Mouse (Mus musculus): ENCODE measurements at regions not wholly inside any gene's neighbourhood (a gene's known extent, or its start where the extent isn't known, plus 50 kb on each side); places are given as distances from the start of the nearest gene placed in this dataset.
A peak's percentile ranks its signal among the peaks of the same experiment; 100 is the strongest.

GRCm38 (mm10) chr19:35863049-35863448 lies 194.3 kb downstream of the Htr7 start:
- DNase-seq (ENCODE audit: low spot score), result no peak
- Histone ChIP-seq H3K36me3 (replicated peaks; ENCODE audit: control insufficient read depth, insufficient read depth, low read length) (no peaks in the 10 kb centered on the region), H3K4me3 (ENCODE audit: low read depth, low read length) (no peak overlapping the region), H3K27ac (ENCODE audit: low read depth) (no peak overlapping the region), H3K4me2 (ENCODE audit: low read depth, low read length) (no peak overlapping the region), H3K27me3 (ENCODE audit: control insufficient read depth, insufficient read depth, low read length) (no peaks in the 10 kb centered on the region), H3K9me3 (replicated peaks; ENCODE audit: control insufficient read depth, low read length) (no peaks in the 10 kb centered on the region), H3K9ac (replicated peaks; ENCODE audit: low read depth, low read length) (no peak overlapping the region), H3K4me1 (ENCODE audit: control insufficient read depth, insufficient read depth) (no peaks in the 10 kb centered on the region)
- TF ChIP-seq CTCF (IDR thresholded peaks at IDR 0.05; ENCODE audit: low read depth) (no peak), EP300 (IDR thresholded peaks at IDR 0.05; ENCODE audit: low read depth) (no peak)
- no peak for ATAC-seq (ENCODE audit: insufficient read depth, low read depth)
- WGBS, result 82% methylated on average over 6 of the region's 6 CpGs

- WGBS, result 52% methylated on average over 4 of the region's 4 CpGs
- no peak overlapping the region for H3K9ac ChIP-seq (replicated peaks; ENCODE audit: low read depth, low read length)
- no peaks in the 10 kb centered on the region for H3K27me3 ChIP-seq (ENCODE audit: control insufficient read depth, insufficient read depth, low read length)
- no peaks in the 10 kb centered on the region for H3K9me3 ChIP-seq (replicated peaks; ENCODE audit: control insufficient read depth, low read length)
- no peaks in the 10 kb centered on the region for H3K36me3 ChIP-seq (replicated peaks; ENCODE audit: control insufficient read depth, insufficient read depth, low read length)
- H3K4me3 ChIP-seq (ENCODE audit: low read depth, low read length), result no peak overlapping the region
- no peaks in the 10 kb centered on the region for H3K4me1 ChIP-seq (ENCODE audit: control insufficient read depth, insufficient read depth)
- ATAC-seq (ENCODE audit: insufficient read depth, low read depth), result no peak
- TF ChIP-seq EP300 (IDR thresholded peaks at IDR 0.05; ENCODE audit: low read depth) (no peak), CTCF (IDR thresholded peaks at IDR 0.05; ENCODE audit: low read depth) (no peak)
- no peak overlapping the region for H3K4me2 ChIP-seq (ENCODE audit: low read depth, low read length)
- DNase-seq (ENCODE audit: low spot score), result no peak
- no peak overlapping the region for H3K27ac ChIP-seq (ENCODE audit: low read depth)
These were observed 195.9 kb downstream of the Htr7 start for GRCm38 (mm10) chr19:35861421-35861820.

GRCm38 (mm10) chr19:35832992-35833391 lies 224.3 kb downstream of the Htr7 start:
- no peaks in the 10 kb centered on the region for H3K4me1 ChIP-seq (ENCODE audit: control insufficient read depth, insufficient read depth)
- no peaks in the 10 kb centered on the region for H3K36me3 ChIP-seq (replicated peaks; ENCODE audit: control insufficient read depth, insufficient read depth, low read length)
- H3K27ac ChIP-seq (ENCODE audit: low read depth), result no peak overlapping the region
- H3K9me3 ChIP-seq (replicated peaks; ENCODE audit: control insufficient read depth, low read length), result no peaks in the 10 kb centered on the region
- no peak overlapping the region for H3K4me3 ChIP-seq (ENCODE audit: low read depth, low read length)
- H3K4me2 ChIP-seq (ENCODE audit: low read depth, low read length), result no peak overlapping the region
- H3K9ac ChIP-seq (replicated peaks; ENCODE audit: low read depth, low read length), result no peak overlapping the region
- TF ChIP-seq CTCF (IDR thresholded peaks at IDR 0.05; ENCODE audit: low read depth) (peak; percentile 36), EP300 (IDR thresholded peaks at IDR 0.05; ENCODE audit: low read depth) (no peak)
- WGBS, result 9% methylated on average over 4 of the region's 4 CpGs
- DNase-seq (ENCODE audit: low spot score) (peak; percentile 18), ATAC-seq (ENCODE audit: insufficient read depth, low read depth) (no peak)
- H3K27me3 ChIP-seq (ENCODE audit: control insufficient read depth, insufficient read depth, low read length), result no peaks in the 10 kb centered on the region

- H3K4me3 ChIP-seq (ENCODE audit: low read depth, low read length), result no peak overlapping the region
- H3K4me1 ChIP-seq (ENCODE audit: control insufficient read depth, insufficient read depth), result no peaks in the 10 kb centered on the region
- no peaks in the 10 kb centered on the region for H3K27me3 ChIP-seq (ENCODE audit: control insufficient read depth, insufficient read depth, low read length)
- no peak for DNase-seq (ENCODE audit: low spot score)
- H3K9me3 ChIP-seq (replicated peaks; ENCODE audit: control insufficient read depth, low read length), result no peaks in the 10 kb centered on the region
- H3K9ac ChIP-seq (replicated peaks; ENCODE audit: low read depth, low read length), result no peak overlapping the region
- 66% methylated on average over 2 of the region's 2 CpGs for WGBS
- no peak overlapping the region for H3K27ac ChIP-seq (ENCODE audit: low read depth)
- ATAC-seq (ENCODE audit: insufficient read depth, low read depth), result no peak
- H3K4me2 ChIP-seq (ENCODE audit: low read depth, low read length), result no peak overlapping the region
- no peaks in the 10 kb centered on the region for H3K36me3 ChIP-seq (replicated peaks; ENCODE audit: control insufficient read depth, insufficient read depth, low read length)
- no peak for TF ChIP-seq CTCF (IDR thresholded peaks at IDR 0.05; ENCODE audit: low read depth)
- TF ChIP-seq EP300 (IDR thresholded peaks at IDR 0.05; ENCODE audit: low read depth), result no peak
These were observed 231.2 kb downstream of the Htr7 start for GRCm38 (mm10) chr19:35826074-35826473.

- H3K36me3 ChIP-seq (replicated peaks; ENCODE audit: control insufficient read depth, insufficient read depth, low read length), result no peaks in the 10 kb centered on the region
- H3K9ac ChIP-seq (replicated peaks; ENCODE audit: low read depth, low read length), result no peak overlapping the region
- no peak overlapping the region for H3K4me2 ChIP-seq (ENCODE audit: low read depth, low read length)
- H3K4me3 ChIP-seq (ENCODE audit: low read depth, low read length), result no peak overlapping the region
- no peaks in the 10 kb centered on the region for H3K4me1 ChIP-seq (ENCODE audit: control insufficient read depth, insufficient read depth)
- H3K27me3 ChIP-seq (ENCODE audit: control insufficient read depth, insufficient read depth, low read length), result no peaks in the 10 kb centered on the region
- ATAC-seq (ENCODE audit: insufficient read depth, low read depth) (no peak), DNase-seq (ENCODE audit: low spot score) (no peak)
- WGBS, result 68% methylated on average over 1 of the region's 1 CpGs
- TF ChIP-seq CTCF (IDR thresholded peaks at IDR 0.05; ENCODE audit: low read depth), result no peak
- no peak for TF ChIP-seq EP300 (IDR thresholded peaks at IDR 0.05; ENCODE audit: low read depth)
- no peak overlapping the region for H3K27ac ChIP-seq (ENCODE audit: low read depth)
- no peaks in the 10 kb centered on the region for H3K9me3 ChIP-seq (replicated peaks; ENCODE audit: control insufficient read depth, low read length)
These were observed 237.7 kb downstream of the Htr7 start for GRCm38 (mm10) chr19:35819626-35820025.

- TF ChIP-seq EP300 (IDR thresholded peaks at IDR 0.05; ENCODE audit: low read depth) (no peak), CTCF (IDR thresholded peaks at IDR 0.05; ENCODE audit: low read depth) (no peak)
- no peak overlapping the region for H3K4me2 ChIP-seq (ENCODE audit: low read depth, low read length)
- WGBS, result 70% methylated on average over 3 of the region's 3 CpGs
- H3K9ac ChIP-seq (replicated peaks; ENCODE audit: low read depth, low read length), result no peak overlapping the region
- H3K4me3 ChIP-seq (ENCODE audit: low read depth, low read length), result no peak overlapping the region
- H3K9me3 ChIP-seq (replicated peaks; ENCODE audit: control insufficient read depth, low read length), result no peaks in the 10 kb centered on the region
- no peak for DNase-seq (ENCODE audit: low spot score)
- no peaks in the 10 kb centered on the region for H3K27me3 ChIP-seq (ENCODE audit: control insufficient read depth, insufficient read depth, low read length)
- H3K36me3 ChIP-seq (replicated peaks; ENCODE audit: control insufficient read depth, insufficient read depth, low read length), result no peaks in the 10 kb centered on the region
- H3K4me1 ChIP-seq (ENCODE audit: control insufficient read depth, insufficient read depth), result no peaks in the 10 kb centered on the region
- no peak overlapping the region for H3K27ac ChIP-seq (ENCODE audit: low read depth)
- ATAC-seq (ENCODE audit: insufficient read depth, low read depth), result no peak
These were observed 262.6 kb downstream of the Htr7 start for GRCm38 (mm10) chr19:35794661-35795060.
